Mouse (Mus musculus): Measurements from ENCODE around the gene Sorcs2. TPM values are rescaled to one million over a fixed set of nuclear protein-coding genes. Genes with fewer than 3 reads are reported as not detected.
"Not testable (repeated sequence)": the region's sequence is repeated elsewhere in the genome, so short reads cannot be mapped to it uniquely, and the experiment has no call there.

The Sorcs2 gene
- total RNA-seq, 2 experiments from 2014 or later = 48.2 to 49.2 TPM

DNA sequence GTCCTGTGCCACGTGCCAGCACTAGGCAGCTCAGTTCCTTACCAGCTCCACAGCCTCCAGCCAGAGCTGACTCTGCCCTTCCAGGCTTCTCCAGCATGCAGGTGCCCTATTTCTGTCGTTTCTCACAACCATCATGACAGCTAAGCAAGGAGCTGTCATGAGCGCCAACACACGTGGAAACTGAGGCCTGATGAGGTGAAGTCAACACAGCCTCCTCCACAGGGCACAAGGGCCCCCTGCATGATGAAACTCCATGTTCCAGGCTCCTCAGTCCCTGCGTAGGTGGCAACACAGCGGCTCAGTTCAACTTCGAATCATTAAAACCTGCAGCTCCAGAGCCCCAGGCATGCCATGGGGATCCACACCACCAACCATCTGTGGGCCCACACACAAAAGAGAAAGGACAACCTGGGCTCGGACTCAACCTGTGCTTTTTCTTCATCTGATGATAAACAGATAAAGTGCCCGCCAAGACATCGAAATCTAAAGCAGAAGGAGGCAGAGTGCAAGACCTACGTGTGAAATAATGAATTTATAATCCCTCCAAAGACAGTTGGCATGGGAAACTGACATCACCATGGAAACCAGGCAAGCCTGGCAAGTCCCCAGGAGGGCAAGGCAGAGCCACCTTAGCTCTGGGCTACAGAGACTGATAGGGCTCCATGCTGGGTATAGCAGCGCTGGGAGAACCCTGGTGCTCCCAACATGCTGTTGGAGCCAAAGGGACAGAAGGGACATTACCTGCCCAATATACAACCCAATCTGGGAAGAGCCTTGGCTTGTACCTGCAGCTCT lies 139.4 kb downstream of the Sorcs2 start:
- DNase-seq (ENCODE audit: low spot score in 2 of 2) = peak in 1 of 2 experiments; percentile 30
- intact Hi-C loops (cut with DNase I) = no loop called here

DNA sequence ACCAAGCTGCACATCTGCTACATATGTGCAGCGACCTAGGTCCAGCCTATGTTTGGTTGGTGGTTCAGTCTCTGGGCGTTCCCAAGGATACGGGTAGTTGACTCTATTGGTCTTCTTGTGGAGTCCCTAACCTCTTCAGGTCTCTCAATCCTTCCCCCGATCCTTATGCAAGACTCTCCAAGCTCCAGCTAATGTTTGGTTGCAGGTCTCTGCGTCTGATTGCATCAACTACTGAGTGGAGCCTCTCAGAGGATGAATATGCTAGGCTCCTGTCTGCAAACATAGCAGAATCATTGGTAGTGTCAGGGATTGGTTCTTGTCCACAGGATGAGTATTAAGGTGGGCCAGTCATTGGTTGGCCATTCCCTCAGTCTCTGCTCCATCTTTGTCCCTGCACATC lies 140.9 kb downstream of the Sorcs2 start:
- no peak for DNase-seq (ENCODE audit: low spot score in 2 of 2)
- intact Hi-C loops (cut with DNase I) = no loop called here

DNA sequence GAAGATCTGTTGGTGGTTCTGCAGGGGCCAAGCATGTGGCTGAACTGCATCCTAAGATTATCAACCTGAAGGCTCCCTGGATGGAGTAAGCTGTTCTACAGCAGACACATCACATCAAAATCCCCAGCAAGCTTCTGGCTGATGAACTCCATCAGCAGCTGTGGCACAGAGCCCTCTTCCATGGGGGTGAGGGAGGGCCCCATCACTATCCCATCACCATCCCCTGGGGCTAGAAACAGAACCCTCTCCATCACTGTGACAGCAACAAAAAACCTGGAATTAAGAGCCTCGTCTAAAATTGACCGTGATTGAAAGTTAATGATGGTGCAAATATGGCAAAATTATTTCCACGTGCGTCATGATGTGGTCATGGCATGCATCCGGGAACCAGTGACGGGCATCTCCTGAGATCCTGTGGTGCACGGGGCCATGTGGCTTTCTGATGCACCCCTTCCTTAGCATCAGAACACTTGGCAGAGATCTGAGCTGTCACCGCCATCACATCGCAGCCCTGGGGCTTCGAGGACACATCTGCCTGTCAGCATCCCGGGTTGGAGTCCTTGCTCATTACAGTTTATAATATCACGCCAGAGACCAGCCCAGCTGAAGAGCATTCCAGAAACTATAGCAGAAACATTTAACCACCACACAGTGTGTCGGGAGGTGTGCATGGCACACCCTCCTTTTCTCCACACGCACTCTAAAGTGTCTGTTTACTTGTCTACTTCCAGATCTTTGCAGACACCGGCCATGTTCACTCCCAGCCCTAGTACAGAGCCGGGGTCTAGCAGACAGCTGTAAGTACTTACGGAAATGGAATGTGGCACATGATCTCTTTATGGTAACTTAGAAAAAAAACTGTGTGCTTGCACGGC lies 143.1 kb downstream of the Sorcs2 start:
- DNase-seq (ENCODE audit: low spot score in 2 of 2) = no peak
- intact Hi-C loops (cut with DNase I) = no loop called here

DNA sequence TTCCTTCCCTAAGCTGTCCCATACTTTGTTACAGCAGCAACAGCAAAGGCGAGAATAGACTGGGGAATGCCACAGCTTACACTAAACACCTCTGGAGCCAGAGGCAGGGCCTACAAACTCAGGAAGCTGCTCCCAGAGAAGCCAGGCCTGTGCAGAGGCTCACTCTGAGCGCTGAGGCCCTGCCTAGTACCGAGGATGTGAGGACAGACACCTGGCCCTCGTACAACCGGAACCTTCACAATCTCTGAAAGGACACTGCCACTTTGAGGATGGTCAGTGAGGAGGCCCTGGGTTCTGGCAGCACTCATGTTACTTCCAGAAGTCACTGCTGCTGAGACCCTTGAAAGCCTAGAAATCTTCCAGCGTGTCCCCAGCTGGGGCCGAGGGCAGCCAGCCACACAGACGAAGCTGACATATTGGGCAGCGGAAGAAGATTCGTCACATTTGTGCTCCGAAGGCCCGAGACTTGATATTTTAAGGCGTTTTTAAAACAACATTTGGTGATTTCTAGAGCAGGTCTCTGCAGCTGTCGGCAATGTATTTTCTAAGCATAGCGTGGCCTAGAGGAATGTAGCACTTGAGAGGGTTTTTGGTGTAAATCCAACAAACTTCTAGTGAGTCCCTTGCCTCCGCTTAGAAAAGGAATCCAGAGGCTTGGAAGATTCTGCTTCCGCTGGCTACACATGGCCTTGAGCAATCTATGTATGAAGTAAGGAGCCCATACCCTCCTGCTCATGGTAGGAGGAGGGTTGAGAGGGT lies 145.0 kb downstream of the Sorcs2 start:
- intact Hi-C loops (cut with DNase I) = no loop called here
- DNase-seq (ENCODE audit: low spot score in 2 of 2) = peak in 1 of 2 experiments; percentile 58

DNA sequence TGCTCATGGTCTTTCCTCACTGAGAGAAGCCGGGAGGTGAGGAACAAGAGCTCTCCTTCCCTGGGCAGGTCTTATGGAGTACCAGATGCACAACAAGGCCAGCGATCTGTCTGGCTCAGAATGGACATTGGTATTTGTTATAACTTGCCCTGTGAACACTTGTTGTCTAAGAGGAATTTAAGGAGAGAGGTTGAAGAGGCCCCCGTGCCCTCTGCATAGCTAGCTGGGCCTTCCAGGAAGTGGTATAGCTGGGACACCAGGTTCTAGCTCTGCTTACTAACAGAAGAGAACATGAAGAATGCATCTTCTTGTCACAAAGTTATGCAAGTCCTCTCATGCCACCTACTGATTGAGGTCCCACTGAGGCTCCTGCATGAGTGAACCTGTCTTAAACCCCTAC lies 149.9 kb downstream of the Sorcs2 start:
- no peak for DNase-seq (ENCODE audit: low spot score in 2 of 2)
- intact Hi-C loops (cut with DNase I) = no loop called here

DNA sequence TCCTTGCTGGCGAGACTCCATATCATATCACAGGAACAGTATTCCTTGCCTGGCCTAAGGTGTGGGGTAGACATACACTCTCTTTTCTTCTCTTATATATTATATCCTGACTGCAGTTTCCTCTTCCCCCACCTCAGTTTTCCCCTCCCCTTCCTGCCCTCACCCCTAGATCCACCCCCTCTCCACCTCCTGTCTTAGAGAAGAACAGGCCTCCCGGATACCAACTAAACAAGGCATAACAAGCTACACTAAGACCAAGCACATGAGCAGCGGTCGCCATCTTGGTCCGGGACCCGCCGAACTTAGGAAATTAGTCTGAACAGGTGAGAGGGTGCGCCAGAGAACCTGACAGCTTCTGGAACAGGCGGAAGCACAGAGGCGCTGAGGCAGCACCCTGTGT lies 160.4 kb downstream of the Sorcs2 start:
- intact Hi-C loops (cut with DNase I); DNase-seq (ENCODE audit: low spot score in 2 of 2): not testable (repeated sequence)

DNA sequence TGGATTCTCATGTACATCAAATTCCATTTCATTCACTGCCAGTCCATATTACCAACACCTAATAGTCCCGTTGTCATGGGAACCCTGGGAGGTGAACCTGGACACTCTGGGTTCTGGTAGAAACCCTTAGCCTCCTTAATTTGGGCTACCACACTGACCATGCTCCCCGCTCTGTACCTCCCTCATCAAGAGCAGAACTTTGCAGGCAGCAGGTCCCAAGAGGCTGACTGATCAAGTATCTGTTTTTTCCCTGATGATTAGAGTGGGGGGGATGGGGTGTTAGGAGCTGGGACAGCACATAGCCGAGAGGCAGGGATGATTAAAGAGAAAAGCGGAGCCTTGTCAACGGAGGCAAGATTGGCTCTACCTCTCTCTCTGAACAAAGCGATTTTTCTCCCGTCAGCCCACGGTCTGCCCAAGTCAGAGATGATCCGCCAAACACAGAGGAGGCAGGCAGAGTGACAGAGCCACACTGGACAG lies 167.6 kb downstream of the Sorcs2 start:
- intact Hi-C loops (cut with DNase I) = no loop called here
- DNase-seq (ENCODE audit: low spot score in 2 of 2) = no peak

DNA sequence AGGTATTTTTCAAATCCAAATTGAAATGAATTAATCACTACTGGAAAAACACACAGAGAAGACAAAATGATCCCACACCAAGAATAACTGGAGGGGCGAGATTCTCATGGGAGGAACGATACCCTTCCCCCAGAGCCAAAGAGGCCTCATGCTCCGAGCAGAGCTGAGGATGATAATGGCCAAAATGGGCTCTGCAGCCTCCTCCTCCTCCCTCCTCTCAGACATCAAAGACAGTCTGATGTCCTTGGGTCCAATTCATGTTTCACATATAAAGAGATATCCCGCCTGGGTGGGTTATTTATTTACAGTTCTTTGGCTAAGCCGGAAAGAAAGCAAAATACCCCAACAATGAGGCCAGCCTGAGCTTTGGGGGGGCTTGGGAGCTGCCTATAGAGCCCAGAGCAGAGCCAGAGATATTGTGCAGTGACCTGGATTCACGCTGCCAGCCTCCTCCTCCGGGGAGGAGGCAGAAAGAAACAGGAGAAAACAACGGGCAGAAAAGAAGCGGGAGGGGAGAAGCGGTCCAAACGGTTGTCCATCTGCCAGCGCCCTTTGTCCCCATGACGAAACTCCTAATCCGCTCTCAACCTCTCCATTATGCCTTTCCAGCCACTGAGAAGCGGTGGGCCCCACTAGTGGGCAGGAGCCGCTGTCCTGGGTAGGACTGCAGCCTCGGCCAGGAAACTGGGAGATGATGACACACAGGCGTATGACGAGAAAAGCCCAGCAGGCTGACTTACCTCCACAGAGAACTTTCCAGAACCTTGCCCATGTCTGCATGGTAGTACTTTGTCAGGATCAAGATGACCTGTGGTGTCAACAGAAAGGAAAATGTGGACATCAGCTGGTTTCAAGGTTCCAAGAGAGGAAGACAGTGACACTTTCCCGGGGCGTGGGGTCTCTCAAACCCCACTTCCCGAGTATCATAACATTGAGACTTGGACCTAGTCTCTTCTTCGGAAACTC lies 169.3 kb downstream of the Sorcs2 start:
- no peak for DNase-seq (ENCODE audit: low spot score in 2 of 2)
- intact Hi-C loops (cut with DNase I) = loop anchor here (5.0 kb wide), 1 partner anchor 169 kb away; the partner anchor contains the start of gene Sorcs2

DNA sequence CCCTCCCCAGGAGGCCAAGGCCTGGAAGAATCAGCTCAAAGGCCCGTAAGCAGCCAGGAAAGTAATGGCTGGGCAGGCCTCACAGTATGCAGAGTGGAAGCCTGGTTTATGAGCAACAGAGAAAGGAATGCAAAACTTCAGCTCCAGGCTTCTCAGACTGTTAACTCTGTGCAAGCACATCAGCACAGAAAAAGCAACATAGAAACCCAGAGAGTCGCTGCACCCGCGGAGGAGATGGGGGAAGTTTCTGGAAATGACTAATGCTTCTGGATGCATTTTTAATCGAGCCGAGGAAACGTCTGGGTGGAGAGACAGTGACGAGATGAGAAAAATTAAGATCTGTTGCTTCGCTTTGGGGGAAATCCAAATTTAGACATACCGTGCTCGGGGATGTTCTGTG lies 171.6 kb downstream of the Sorcs2 start:
- DNase-seq (ENCODE audit: low spot score in 2 of 2) = peak; percentile 67 to 71
- intact Hi-C loops (cut with DNase I) = loop anchor here (5.0 kb wide), 1 partner anchor 171 kb away; the partner anchor contains the start of gene Sorcs2

DNA sequence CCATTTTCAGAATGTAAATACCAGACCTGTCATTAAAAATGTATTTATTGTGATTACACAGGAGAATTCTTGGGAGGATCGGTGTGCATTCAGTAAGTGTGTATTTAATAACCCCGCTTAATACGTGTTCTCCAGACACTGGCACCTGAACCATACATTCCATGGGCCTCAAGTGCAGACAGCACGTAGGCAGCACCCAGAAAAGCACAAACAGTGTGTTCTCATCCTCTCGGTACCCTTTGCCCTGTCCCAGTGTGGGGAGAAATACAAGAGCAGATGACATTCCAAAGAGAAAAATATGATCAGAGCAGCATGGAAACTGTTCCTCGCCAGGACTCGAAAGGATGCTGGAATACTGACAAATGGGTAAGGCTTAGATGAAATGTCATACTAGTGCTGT lies 172.1 kb downstream of the Sorcs2 start:
- DNase-seq (ENCODE audit: low spot score in 2 of 2) = no peak
- intact Hi-C loops (cut with DNase I) = loop anchor here (5.0 kb wide), 1 partner anchor 171 kb away; the partner anchor contains the start of gene Sorcs2

DNA sequence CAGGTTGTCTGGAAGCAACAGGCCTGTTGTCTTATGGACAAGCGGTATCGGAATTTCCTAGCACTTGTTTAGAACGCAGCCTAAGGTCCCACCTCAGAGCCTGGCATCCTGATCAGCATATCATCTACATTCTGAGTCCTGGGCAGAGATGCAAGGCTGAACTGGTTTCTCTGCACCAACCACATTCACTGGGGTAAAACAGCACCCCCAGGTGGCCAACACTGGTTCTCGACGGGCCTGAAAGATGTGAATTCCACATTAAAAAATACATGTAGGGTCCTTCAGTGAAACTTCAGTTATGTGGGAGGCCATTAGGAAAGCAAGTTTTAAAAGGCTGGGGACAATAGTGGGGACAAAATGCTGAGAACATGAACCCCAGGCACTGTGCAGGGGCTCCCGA lies 174.2 kb downstream of the Sorcs2 start:
- intact Hi-C loops (cut with DNase I) = loop anchor here (2.0 kb wide), 1 partner anchor 191 kb away; no protein-coding TSS in a partner anchor

DNA sequence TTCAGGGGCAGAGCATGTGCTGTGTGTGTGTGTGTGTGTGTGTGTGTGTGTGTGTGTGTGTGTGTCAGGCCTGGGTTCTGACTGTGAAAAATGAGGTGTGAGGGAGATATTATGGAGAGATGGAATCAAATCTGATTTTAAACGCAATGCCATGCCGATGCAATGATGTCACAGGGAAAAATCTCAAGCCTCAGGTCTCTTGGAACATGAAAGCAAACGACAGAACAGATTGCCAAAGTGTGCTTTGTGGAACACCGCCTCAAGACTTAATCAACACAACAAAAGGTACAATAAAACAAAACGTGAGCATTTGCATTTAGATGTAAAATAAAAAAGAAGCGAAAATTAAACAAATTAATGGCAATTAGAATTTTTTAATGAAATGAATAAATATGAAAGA lies 177.3 kb downstream of the Sorcs2 start:
- no peak for DNase-seq (ENCODE audit: low spot score in 2 of 2)
- intact Hi-C loops (cut with DNase I) = no loop called here

More for the DNA sequence above, 174.2 kb downstream of the Sorcs2 start:
- peak; percentile 80 to 81 for DNase-seq (ENCODE audit: low spot score in 2 of 2)

DNA sequence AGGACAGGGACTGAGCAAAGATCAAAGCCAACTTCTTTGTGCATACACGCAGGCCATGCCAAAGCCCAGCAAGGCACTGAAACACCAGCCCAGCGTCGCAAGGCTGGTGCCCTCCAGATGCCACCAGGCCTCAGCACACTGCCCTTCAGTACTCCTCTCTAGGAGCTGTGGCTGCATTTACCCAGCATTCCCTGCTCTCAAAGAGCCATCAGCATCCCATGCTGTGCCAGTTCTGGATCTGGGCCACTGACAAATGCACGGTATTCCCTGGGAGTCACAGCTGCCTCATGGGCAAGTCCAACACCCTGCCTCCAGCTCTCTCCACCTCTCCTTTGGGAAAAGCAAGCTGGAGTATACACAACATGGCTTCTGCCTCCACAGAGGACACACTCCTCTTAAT lies 177.8 kb downstream of the Sorcs2 start:
- DNase-seq (ENCODE audit: low spot score in 2 of 2) = no peak
- intact Hi-C loops (cut with DNase I) = no loop called here

DNA sequence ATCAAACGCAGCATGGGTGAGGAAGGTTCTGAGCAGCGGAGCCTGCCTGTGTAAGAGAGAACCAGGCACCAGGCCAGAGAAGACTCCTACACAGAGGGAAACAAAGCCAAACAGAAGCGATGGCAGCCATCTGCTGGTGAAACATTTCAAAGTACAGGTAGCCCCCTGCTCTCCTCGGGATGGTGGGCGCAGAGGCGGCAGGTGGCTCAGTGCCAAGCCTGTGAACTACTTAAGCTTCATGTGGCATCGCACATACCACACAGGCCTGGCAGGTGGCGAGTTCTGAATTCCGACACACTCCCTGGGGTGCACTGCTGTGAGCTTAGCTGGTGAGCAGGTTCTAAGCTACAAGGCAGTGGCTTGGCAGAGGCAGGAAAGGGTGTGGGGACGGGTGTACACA lies 184.6 kb downstream of the Sorcs2 start:
- intact Hi-C loops (cut with DNase I) = no loop called here
- DNase-seq (ENCODE audit: low spot score in 2 of 2) = peak; percentile 93 to 98

DNA sequence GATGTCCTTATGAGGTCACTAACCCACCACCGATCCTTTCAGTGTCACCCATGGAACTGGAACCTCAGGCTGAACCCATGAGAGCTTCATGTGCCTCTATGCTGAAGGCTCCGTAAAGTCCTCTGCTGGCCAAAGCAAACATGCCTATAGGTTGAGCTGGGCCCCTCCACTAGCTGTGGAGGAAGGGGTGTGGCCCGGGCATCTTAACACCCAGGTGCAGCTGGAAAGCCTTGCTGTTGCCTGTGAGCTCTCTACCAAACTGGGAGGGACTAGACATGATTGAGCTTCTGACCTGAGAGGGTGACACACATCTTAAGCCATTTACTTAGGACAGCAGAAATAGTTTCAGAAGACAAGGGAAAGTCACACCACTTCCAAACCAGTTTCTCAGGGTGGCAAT lies 189.1 kb downstream of the Sorcs2 start:
- intact Hi-C loops (cut with DNase I) = no loop called here
- no peak for DNase-seq (ENCODE audit: low spot score in 2 of 2)

DNA sequence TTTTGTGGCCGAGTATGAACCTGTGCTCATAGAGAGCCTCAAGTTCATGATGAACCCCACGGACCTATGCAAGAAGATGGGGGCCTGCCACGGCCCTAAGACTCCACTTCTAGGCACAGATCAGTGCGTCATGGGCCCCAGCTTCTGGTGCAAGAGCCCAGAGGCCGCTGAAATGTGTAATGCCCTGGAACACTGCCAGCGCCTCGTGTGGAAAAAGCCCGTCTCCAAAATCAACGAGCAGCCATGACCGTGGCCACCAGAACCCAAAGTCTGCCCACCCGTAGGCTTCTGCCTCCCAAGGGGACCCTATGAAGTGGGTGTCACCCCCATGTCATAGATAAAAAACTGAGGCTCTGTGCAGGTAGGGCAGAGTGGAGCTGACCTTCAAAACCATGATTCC lies 192.5 kb downstream of the Sorcs2 start:
- intact Hi-C loops (cut with DNase I) = no loop called here
- no peak for DNase-seq (ENCODE audit: low spot score in 2 of 2)

DNA sequence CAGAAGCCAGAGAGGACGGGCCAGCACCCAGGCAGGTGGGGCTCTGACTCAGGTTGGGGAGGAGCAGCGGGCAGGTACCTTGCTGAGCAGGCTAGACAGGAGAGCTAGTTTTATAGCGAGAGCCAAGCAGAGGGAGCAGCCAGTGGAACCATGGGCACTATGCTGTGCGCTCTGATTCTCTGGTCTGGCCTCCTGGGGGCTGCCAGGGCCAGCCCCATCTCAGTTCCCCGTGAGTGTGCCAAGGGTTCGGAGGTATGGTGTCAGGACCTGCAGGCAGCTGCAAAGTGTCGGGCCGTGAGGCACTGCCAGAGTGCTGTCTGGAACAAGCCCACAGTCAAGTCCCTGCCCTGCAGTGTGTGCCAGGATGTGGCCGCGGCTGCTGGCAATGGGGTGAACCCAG lies 194.0 kb downstream of the Sorcs2 start, which contains the start of gene Psapl1:
Psapl1 (plus strand) TSS at position 106 of the 400 bp plus-strand sequence.
- no peak for DNase-seq (ENCODE audit: low spot score in 2 of 2)
- intact Hi-C loops (cut with DNase I) = no loop called here

DNA sequence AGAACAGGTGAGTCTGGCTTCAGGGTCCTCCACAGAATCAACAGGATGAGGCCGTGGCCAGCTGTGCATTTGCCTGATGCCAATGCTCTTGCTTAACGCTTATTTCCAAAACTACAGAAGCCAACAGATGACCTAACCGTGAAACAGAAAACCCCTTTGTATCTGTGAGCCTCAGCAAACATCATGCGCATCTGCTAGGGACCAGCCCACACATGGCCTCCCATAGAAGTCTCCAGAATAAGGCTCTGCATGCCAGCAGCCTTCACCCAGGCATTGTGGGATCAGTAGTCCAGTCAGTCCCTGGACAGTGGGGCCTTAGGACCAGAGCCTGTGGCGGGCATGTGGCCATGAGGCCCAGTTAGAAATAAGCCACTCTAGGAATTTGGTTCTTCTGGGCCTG lies 194.5 kb downstream of the Sorcs2 start:
- intact Hi-C loops (cut with DNase I) = no loop called here
- DNase-seq (ENCODE audit: low spot score in 2 of 2) = no peak
